Mouse (Mus musculus) cerebellum, adult (tissue): ENCODE data around the gene Elof1.
"Not testable (repeated sequence)": the region's sequence is repeated elsewhere in the genome, so short reads cannot be mapped to it uniquely, and the experiment has no call there.

ENCODE experiments used
- ATAC-seq: cut with Nextera tagmentation; 2 replicates; pipeline ENCODE4 v1.9.2; 2017; ENCODE audit warnings: mild to moderate bottlenecking, moderate library complexity, mixed read lengths; ENCODE audit not compliant: insufficient number of reproducible peaks, low FRiP score, low TSS enrichment

Gene Elof1

DNA sequence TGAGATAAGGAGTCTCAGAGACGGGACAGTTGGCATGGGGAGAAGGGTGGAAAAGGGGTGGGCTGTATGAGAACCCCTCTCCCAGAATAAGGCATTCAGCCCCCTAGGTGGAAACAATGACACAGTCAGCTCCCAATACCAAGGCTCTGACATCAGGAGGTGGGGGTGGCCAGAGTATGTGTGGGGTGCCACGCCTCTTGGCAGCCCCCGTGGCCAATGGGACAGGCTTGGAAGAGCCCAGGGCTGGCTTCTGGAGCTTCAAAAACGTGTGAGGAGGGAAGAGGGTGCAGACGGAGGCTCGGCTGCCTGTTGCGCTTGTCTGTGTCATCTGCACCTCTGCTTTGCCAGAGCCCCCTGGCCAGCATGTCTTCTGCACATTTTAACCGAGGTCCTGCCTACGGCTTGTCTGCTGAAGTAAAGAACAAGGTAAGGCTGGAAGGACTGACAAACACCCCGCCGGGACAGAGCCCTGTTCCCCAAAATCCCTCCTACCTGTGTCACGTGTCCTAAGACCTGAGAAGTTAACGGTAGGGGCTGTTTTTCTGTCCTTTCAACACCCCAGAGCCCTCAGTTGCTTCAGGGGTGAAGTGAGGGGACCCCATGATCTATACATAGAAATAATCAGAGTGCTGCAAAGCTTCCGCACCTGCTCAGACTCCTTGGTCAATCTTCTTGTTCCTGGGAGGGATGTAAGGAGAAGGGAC lies 17.8 kb downstream of the Elof1 start, which contains the start of gene Cnn1:
Cnn1 (plus strand) TSS at position 224 of the 704 bp plus-strand sequence.
- ATAC-seq: no peak

DNA sequence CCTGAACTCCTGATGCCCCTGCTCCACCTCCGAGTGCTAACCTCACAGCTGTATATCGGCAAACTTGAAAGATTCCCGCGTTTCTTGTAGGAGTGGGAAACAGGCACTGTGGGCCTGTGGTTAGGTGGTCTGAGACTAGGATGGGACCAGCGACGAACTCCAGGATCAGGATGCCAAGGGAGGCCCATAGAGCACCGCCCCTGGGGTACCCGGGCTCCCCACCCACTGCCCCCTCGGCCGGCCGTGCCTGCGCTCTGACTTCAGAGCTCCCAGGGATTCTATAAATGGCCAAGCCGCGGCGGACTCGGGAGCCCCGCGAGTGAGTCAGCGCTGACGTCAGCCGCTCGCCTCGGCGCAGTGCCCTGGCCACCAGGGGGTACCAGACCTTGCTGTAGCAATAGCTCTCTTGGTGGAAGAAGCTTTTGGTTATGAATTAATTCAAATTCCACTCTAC lies 21.1 kb downstream of the Elof1 start:
- peak; percentile 64; the same call in 1 of the 2 replicates for ATAC-seq

DNA sequence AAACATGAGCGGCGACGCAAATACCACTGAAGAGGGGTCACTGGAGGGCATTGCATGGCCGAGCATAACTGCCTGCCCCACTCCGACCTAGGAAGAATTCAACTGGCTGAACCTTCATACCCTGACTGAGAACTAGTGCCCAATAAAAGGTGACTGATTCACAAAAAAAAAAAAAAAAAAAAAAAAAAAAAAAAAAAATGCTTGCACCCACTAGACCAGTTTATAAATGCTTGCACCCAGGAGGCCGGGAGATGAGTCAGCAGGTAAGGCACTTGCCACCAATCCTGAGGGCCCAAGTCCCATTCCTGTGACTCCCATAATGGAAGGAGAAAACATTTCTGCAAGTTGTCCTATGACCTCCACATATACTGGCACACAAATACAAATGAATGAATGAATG lies 24.2 kb downstream of the Elof1 start:
- no peak for ATAC-seq

DNA sequence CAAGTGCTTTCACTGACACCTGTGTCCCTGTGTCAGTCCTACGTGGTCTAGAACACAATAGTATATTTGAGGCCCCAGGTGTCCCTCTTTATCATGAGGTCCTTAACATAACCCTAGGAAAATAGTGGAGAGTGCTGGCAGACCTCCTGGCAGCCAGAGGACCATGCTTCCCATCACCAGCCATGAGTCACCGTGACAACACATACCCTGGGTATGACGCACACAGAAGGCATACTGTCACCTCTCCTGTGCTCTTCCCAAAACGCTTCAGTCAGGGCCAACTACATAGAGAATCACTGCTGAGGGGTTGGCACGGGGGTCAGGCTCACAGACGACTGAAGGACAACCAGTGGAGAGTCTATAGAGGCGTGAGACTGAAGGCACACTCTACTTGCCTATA lies 27.0 kb downstream of the Elof1 start:
- ATAC-seq: no peak

DNA sequence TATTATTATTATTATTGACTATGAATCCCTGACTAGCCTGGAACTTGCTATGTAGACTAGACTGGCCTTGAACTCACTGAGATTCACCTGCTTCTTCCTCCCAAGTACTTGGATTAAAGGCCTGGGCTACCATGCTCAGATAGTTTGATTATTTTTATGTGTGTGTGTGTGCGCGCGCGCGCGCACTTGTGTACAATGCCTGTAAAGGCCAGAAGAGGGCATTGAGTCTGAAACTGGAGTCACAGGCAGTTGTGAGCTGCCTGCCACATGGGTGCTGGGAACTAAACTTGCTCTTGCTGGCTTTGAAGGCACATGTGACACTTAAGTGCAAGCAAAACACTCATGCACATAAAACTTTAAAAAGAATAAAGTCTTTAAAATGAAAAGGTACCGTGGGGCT lies 27.7 kb downstream of the Elof1 start:
- ATAC-seq: no peak

DNA sequence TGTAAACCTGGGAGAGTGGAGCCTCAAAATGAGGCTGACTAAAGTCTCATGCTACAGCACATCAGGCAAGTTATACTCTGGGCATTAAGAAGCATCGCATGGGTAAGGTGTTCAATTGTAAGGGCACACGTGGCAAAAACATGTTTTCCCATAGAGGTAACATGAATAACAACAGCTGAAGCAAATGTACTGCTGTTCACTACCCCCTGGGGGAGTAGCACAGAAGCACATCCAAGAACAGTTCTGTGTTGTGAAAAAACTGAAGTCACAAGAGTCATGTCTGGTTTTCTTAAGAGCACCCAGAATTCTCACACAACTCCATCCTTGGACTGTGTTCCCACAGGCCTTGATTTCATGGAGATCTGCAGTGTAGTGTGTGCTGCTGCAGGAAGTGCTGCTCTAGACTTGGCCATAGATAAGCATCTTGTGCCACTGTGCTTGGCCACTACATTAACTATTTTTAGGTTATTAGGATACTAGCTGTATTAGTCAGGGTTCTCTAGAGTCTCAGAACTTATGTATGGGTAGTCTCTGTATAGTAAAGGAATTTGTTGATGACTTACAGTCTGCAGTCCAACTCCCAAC lies 29.8 kb downstream of the Elof1 start:
- ATAC-seq: no peak

DNA sequence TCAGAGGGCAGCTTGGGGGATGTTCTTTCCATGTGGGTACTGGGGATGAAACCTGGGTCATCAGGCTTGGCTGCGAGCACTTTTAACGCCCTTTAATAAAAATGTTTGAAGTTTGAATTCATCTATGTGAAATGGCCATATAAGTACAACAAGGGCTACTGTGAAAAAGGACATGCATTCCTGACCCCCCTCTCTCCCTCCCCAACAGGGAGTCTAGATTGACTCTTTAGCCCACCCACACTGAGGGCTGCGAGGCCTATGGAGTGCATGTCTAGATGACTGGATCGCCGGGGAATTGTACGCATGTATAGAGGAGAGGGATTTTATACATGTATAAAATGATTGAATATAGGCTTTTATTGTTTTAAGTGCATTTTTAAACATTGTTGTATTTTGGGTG lies 31.0 kb downstream of the Elof1 start:
- no peak for ATAC-seq

DNA sequence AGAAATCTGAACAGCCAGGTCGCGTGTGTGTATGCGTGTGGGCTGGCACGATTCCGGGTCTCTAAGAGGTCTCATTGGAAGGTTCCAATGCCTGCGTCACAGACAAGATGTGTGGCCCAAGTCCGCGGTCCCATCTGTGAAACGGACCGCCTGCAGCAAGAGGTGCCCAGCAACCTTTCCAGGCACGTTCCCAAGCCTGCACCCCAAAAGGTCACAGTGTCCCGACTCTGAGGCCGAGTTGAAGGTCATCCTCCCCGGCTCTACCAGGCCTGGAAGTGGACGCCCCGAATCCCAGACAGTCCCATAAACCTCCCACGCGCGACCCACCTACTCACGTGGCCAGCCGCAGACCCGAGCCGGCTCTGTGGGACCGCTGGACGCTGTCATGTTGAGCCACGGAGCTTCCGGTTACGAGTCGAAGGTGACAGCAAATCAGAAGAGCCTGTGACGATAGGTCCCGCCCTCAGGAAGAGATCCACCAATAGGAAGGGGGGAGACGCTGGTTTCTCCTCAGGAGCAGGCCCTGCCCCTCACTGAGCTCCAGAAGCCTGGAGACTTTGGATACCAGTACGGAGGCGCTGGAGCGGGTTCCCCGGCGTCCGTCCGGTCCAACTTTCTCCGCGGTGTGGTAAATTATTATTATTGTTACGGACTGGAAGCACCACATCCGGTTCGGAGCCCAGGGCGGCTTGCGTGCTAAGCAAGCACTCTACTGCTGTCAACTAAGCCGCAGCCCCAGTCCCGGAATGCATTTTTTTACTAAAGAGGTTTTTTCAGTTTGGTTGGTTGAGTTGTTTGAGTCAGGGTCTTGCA lies 31.7 kb downstream of the Elof1 start, which contains the start of gene Ecsit:
Ecsit (minus strand) TSS at position 417 of the 813 bp plus-strand sequence.
- peak; percentile 100 for ATAC-seq

DNA sequence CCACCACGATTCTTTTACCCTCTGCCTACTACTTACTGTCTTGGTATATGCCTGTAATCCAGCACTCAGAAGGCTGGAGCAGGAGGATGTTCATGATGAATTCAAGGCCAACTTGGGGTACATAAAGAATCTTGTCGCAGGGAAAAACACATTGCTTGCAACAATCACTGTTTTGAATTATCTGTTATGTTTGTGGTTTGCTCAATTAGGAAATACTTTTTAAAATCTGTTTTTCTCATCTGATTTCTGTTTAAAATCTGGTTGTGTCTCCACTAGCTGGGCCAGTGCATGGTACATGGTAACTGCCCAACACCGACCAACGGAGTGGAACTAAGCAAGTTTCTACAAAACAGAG lies 32.3 kb downstream of the Elof1 start:
- ATAC-seq: no peak

DNA sequence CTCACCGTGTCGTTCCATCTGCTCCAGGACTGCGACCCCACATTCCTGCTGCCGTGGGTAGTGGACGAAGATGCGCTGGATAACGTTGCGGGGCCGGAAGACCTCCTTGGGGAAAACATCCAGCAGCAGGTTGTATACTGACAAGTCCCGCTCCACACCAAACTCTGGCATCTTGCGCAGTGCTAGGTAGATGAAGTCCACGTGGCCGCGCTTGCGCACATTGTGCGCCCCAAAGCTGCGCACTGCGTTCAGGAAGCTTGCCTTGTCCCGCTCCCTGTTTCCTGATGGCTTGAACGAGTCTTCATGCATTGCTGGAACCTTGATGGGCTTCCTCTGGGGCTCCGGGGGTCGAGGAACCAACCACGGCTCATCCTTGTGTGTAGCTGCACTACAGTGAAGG lies 40.7 kb downstream of the Elof1 start:
- no peak for ATAC-seq

DNA sequence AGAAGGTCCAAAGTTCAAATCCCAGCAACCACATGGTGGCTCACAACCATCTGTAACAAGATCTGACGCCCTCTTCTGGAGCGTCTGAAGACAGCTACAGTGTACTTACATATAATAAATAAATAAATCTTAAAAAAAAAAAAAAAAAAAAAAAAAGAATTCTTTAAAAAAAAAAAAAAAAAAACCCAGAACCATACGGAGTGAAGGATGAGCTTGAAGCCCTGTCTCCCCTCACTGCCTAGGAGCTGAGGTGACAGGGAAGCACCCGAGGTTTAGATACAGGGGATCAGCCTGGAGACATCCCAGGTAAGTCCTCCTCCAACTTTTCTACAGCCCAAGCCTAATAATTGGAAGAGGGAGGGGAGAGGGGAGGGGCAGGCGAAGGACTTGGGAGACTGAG lies 41.2 kb downstream of the Elof1 start:
- not testable (repeated sequence) for ATAC-seq

DNA sequence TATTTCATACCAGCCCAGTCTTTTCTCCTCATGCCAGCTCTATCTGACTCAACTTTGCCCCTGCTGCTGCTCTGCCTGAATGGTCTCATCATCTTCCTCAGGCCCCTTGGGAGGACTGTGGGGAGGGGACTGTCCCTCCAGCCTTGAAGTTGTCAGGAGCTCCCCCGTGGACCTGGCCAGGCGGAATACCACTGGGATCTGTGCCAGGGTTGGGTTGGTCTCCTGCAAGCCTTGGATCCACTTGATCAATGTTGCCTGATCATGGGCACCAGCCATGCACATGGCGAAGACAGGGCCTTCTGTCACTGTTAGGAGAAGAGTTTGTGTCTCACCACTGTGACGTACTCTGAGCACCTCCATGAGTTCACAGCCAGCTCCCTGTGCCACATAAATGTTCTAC lies 44.7 kb downstream of the Elof1 start:
- no peak for ATAC-seq

DNA sequence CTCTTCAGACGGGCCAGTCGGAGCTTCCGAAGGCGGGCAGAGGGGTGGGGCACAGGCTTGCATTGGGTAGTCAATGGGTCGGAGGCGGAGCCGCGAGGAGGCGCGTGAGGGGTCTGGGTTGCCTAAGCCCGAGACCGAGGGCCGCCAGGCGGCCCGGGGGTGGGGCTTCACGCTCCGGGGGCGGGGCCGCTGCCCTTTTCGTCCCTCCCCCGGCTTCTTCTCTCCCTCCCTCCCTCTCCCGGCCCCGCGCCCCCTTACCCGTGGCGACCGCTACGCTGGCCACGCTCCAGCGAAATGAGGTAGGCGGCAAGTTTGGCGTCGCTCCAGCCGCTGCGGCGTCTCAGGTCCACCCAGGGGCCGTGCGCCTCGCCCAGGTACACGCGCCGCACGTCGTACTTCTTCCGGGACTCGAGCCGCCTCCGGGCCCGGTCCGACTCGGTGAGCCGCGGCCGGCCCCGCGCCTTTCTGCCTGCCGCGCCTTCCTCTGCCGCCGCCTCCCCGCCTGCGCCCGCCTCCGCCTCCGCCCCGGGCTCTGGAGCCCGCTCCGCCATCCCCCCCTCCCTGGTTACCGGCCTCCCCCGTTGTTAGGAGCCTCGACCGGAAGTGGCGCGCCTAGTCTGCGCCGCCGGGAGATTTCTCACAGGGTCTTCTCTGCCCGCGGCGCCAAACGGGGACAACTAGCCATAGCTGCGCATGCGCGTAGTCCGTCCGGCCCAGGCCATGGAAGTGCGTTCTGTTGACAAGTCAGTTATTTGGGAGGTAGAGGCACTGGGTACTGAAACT lies 46.0 kb downstream of the Elof1 start, which contains the start of the genes Gm49318 and Zfp653:
Gm49318 (minus strand) TSS at position 469 of the 783 bp plus-strand sequence.
Zfp653 (minus strand) TSS at position 586 of the 783 bp plus-strand sequence.
- peak; percentile 87 for ATAC-seq

DNA sequence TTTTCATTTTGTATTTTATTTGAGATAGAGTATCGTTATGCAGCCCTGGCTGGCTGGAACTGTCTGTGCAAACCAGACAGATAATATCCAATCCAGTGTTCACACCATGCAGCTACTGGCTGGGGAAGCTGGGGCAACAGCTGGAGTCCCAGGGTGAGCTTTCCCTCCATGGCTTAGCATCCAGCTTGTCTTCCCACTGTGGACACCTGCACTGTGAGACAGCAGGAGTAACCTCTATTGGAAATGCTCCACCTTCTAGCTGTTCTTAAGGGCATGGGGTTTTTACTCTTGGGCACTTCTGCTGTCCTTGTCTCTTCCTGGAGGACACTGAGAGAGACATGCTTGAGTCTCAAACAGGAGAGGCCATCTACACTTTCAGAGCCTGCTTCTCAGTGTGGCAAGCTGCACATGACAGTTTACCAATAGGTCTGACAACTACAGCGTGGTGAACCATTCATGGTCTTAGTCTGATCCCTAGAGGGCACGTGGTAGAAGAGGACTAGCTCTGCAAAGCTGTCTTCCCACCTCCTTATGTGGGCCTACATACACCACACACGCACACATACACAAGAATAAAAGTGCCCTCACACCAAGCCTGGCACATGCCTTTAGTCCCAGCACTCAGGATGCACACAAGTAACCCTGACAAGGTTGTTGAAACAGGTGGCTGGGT lies 47.0 kb downstream of the Elof1 start:
- peak; percentile 21; the same call in 1 of the 2 replicates for ATAC-seq

DNA sequence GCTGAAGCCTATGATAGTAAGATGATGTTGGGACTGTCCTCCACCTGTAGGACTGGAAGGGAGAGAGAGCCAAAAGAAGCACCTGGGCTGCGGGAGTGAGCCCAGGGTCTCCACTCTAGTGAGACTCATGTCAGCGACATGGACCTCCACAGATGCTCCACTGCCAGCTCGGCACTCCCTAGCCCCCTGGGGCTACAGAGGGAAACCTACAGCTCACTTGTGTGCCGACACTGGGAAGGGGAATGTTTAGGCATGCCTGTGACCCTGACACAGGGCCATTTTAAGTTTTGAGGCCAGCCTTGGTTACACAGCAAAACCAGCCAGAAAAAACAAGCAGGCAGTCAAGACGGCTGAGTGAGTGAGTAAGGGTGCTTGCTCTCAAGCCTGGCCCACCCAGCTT lies 49.8 kb downstream of the Elof1 start:
- ATAC-seq: no peak

DNA sequence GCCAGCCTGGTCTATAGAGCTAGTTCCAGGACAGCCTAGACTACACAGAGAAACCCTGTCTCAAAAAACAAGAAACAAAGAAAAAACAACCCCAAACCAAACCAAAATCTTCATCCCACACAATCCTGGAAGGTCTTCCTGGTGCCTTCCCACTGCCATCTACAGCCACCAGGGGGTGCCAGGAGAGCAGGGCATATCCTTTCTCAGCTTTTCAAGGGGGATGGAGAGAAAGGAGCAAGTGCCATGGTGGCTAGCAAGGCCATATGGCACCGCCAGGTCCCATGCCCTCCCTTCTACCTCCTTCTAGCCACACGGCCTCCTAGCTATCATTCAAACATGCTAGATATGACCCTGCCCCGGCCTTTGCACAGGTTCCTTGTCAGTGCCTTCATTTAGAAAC lies 50.5 kb downstream of the Elof1 start:
- no peak for ATAC-seq

DNA sequence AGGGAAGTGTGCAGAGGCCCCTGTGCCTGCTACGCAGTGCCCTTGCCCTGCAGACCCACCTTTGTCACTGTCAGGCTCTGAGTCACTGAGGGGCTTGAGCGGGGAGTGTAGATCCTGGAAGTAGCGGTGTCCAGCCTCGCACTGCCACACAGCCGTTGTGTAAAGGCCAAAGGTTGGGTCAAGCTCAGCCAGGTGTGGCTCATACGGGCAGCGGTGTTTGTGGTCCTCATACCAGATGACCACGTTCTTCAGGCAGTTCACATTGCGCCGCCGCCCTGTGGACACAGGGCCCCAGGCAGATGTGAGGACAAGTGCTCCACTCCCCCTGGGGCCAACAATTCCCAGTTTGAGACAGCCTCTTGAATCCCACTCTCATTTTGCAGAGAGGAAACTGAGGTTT lies 51.3 kb downstream of the Elof1 start:
- no peak for ATAC-seq

DNA sequence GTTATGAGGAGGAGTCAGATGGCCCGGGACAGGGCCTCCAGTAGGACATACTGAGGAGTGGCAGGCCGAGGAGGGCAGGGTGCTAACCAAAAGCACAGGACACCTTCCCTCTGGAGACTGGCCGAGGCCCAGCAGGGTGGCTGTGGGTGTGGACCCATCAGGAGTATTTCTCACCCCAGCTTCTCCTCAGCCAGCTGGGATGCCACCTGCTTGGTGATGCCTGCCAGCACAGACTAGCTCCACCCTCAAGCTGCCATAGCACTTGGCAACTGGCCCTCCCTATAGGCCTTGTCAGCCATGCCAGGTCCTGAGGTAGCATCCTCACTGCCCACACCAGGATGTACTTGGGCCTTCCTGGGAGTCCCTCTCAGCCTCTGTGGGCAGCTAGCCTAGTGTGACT lies 52.6 kb downstream of the Elof1 start:
- peak; percentile 65 for ATAC-seq
